Mouse (Mus musculus) midbrain, embryonic 10.5 days (tissue): Measurements from ENCODE around the gene Ckap5. TPM values are rescaled to one million over a fixed set of nuclear protein-coding genes. Genes with fewer than 3 reads are reported as not detected.

Source experiments
- DNase-seq: peaks from one replicate; pipeline ENCODE4 v3.0.0-alpha.2; 2017; ENCODE audit warnings: low spot score
- H3K27ac ChIP-seq: fragments of 300-500 bp; sonication (generic); replicated peaks from 2 replicates; pipeline ENCODE4 v1.5.1; 2016; ENCODE audit warnings: mild to moderate bottlenecking
- H3K27me3 ChIP-seq: fragments of 300-500 bp; sonication (generic); 2 replicates; pipeline ENCODE4 v1.6.1; 2016; ENCODE audit warnings: low read depth, mild to moderate bottlenecking; ENCODE audit not compliant: poor library complexity, severe bottlenecking
- H3K36me3 ChIP-seq: fragments of 300-500 bp; sonication (generic); 2 replicates; pipeline ENCODE4 v1.6.1; 2016; ENCODE audit warnings: mild to moderate bottlenecking, moderate library complexity
- H3K4me1 ChIP-seq: fragments of 300-500 bp; sonication (generic); 2 replicates; pipeline ENCODE4 v1.6.1; 2016
- H3K4me3 ChIP-seq: fragments of 300-500 bp; sonication (generic); 2 replicates; pipeline ENCODE4 v1.5.1; 2016; ENCODE audit warnings: mild to moderate bottlenecking, moderate library complexity
- H3K9me3 ChIP-seq: fragments of 300-500 bp; sonication (generic); replicated peaks from 2 replicates; pipeline ENCODE4 v1.6.1; 2016; ENCODE audit warnings: mild to moderate bottlenecking
- WGBS: fragments of 180-500 bp; shearing (Covaris S2); methylation state at CpG from one replicate; pipeline ENCODE4 v1.1.7; 2016; 5-methylcytosine and 5-hydroxymethylcytosine counted together
- polyA plus RNA-seq: library from polyadenylated mRNA; unstranded; fragments of >200 nt; fragmentation: Nextera tagmentation; extraction: Ambion mirVana; gene quantifications from 2 replicates; pipeline ENCODE4 v1.2.1, GENCODE M21; 2016

Gene Ckap5
- polyA plus RNA-seq, 1 experiment from 2014 or later: 148 TPM

DNA sequence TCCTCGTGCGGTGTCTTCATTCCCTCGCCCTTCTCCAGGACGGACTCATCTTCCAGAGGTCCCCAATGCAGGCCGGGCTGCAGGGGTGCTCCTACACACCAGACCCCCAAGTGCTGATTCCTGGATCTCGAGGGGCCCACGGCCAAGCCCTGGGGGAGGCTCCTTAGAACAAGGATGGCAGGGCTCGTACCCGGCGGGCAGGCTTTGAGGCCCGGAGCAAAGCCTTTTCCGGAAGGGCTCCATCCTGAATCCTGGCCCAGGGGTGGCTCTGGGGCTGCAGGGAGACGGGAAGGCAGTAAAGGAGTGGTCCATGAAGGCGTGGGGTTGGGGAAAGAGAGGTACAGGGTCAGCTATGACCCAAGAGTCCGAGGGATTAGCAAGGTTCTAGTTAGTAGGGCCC is 122.6 kb downstream of the Ckap5 start:
- Histone ChIP-seq H3K9me3 (no peaks in the 10 kb centered on the region), H3K27me3 (no peaks in the 10 kb centered on the region), H3K27ac (peak overlapping the region; percentile 95), H3K4me3 (peak overlapping the region; percentile 80), H3K36me3 (peaks cover 47% of the 10 kb centered on the region), H3K4me1 (peaks cover 41% of the 10 kb centered on the region)
- WGBS: 5% methylated on average over 15 of the region's 15 CpGs
- DNase-seq: peak; percentile 22

DNA sequence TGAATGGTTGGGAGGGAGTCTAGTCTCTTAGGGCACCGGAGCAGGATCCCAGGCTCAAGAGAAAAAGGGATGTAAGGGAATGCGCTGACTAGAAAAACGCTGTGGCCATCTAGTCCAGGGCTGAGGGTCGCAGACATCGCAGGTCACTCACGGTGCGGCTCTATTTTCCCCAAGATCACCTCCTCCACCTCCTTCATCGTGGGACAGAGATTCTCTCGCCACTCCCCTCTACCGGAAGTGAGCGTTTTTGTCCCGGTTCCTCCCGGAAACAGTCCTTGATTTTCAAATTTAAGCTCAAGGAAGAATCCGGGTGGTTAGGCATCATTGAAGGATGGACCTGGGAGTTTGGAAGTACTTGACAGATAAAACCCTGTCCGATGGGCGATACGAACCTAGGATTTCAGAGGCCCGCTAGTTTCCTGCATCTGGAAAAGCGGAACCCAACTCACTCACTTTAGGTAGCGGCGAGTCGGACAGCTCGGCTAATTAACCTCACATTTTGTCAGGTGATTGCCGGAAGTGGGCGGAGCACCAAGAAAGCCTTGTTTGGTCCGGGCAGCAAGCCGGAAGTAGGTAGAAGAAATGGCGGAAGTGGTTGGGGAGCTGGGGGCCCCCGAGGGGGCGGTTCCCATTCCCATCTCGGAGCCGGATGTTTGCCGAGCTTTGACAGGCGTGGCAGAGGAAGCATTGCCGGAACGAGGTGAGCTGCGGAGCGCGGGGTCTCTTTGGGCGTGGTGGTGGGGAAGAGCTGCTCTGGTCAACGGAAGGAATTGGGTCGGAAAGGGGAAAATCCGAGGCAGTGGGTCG is 123.2 kb downstream of the Ckap5 start, which contains the start of the genes Zfp408 and Arhgap1:
Zfp408 (minus strand) TSS at position 239 of the 807 bp plus-strand sequence.
Arhgap1 (plus strand) TSS at position 308 of the 807 bp plus-strand sequence.
- Histone ChIP-seq H3K4me3 (peak within 1 kb of the TSS; percentile 80), H3K36me3 (peaks cover 47% of the 10 kb centered on the region), H3K9me3 (no peaks in the 10 kb centered on the region), H3K27ac (peak within 1 kb of the TSS; percentile 95), H3K27me3 (no peaks in the 10 kb centered on the region), H3K4me1 (peaks cover 41% of the 10 kb centered on the region)
- under 1% methylated on average over 44 of the region's 44 CpGs for WGBS
- peak; percentile 99 for DNase-seq

DNA sequence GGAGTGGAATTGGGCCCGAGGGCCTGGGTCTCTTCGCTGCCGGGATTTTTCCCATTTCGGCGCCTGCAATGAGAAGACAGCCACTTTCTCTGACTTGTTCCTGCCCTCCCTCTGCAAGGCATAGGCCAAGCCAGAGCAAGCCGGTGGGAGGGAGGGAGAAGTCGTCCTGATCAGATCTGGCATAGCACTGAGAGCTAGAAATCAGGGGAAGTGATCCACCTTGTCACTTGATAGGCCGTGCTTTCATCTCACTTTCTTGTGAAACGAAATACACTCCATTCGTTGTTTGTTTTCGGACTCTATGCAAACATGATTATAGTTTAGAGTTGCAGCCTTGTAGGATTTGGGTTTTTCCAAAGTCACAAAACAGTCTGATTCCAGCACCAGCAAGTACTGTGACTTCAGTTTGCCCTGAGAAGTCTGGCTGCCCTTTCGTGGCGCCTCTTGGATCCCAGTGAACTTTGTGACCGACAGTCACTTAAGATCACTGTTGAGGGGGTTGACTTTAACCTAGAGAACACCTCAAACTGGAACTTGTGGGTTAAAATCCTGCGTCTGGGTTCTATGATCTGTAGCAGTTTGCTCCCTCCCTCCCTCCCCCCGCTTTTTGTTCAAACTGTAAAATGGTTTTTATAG is 123.9 kb downstream of the Ckap5 start:
- Histone ChIP-seq H3K27me3 (no peaks in the 10 kb centered on the region), H3K4me3 (peak overlapping the region; percentile 80), H3K4me1 (peaks cover 41% of the 10 kb centered on the region), H3K27ac (peak overlapping the region; percentile 95), H3K36me3 (peaks cover 47% of the 10 kb centered on the region), H3K9me3 (no peaks in the 10 kb centered on the region)
- no peak for DNase-seq
- 19% methylated on average over 16 of the region's 16 CpGs for WGBS

- no peaks in the 10 kb centered on the region for H3K9me3 ChIP-seq
- DNase-seq: no peak
- peaks cover 41% of the 10 kb centered on the region for H3K4me1 ChIP-seq
- H3K27ac ChIP-seq: no peak overlapping the region
- peaks cover 47% of the 10 kb centered on the region for H3K36me3 ChIP-seq
- 91% methylated on average over 14 of the region's 14 CpGs for WGBS
- H3K4me3 ChIP-seq: peak overlapping the region; percentile 4; the same call in 1 of the 2 replicates
- H3K27me3 ChIP-seq: no peaks in the 10 kb centered on the region
Measured at GRCm38 (mm10) chr2:91651458-91652258, 125.1 kb downstream of the Ckap5 start.

GRCm38 (mm10) chr2:91652863-91653262 is 126.3 kb downstream of the Ckap5 start:
- H3K27ac ChIP-seq: no peak overlapping the region
- no peaks in the 10 kb centered on the region for H3K27me3 ChIP-seq
- no peaks in the 10 kb centered on the region for H3K9me3 ChIP-seq
- DNase-seq: no peak
- H3K4me1 ChIP-seq: peaks cover 41% of the 10 kb centered on the region
- 52% methylated on average over 6 of the region's 6 CpGs for WGBS
- H3K36me3 ChIP-seq: peaks cover 47% of the 10 kb centered on the region
- H3K4me3 ChIP-seq: no peak overlapping the region

GRCm38 (mm10) chr2:91655388-91655787 is 128.8 kb downstream of the Ckap5 start:
- WGBS: 94% methylated on average over 5 of the region's 5 CpGs
- DNase-seq: no peak
- Histone ChIP-seq H3K27me3 (no peaks in the 10 kb centered on the region), H3K9me3 (no peaks in the 10 kb centered on the region), H3K36me3 (peaks cover 68% of the 10 kb centered on the region), H3K4me1 (peaks cover 30% of the 10 kb centered on the region), H3K27ac (no peak overlapping the region), H3K4me3 (no peak overlapping the region)

DNA sequence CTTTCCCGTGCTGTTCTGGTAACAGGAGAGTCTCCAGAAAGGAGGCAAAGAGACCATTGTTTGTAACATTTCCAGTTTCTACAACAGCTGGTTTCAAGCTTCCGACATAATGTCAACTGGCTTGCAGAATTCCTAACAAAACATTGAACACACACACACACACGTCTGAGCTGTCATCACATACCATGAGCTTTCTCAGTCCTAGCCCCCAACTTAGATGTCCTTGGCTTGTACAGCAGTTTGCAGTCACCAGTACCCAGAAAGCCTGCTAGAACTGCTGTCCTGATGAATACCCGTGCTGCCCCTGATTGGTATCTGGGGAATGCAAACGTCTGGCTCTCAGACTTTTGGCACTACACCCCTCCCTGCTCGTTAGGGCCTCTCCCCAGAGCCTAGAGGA is 129.3 kb downstream of the Ckap5 start:
- WGBS: 86% methylated on average over 6 of the region's 6 CpGs
- no peaks in the 10 kb centered on the region for H3K27me3 ChIP-seq
- no peak overlapping the region for H3K4me3 ChIP-seq
- no peaks in the 10 kb centered on the region for H3K9me3 ChIP-seq
- no peak for DNase-seq
- H3K4me1 ChIP-seq: peaks cover 25% of the 10 kb centered on the region
- no peak overlapping the region for H3K27ac ChIP-seq
- peaks cover 68% of the 10 kb centered on the region for H3K36me3 ChIP-seq

GRCm38 (mm10) chr2:91656774-91657173 is 130.2 kb downstream of the Ckap5 start:
- no peak for DNase-seq
- H3K27me3 ChIP-seq: no peaks in the 10 kb centered on the region
- peaks cover 16% of the 10 kb centered on the region for H3K4me1 ChIP-seq
- H3K36me3 ChIP-seq: peaks cover 75% of the 10 kb centered on the region
- no peaks in the 10 kb centered on the region for H3K9me3 ChIP-seq
- WGBS: 77% methylated on average over 8 of the region's 8 CpGs
- no peak overlapping the region for H3K4me3 ChIP-seq
- no peak overlapping the region for H3K27ac ChIP-seq

DNA sequence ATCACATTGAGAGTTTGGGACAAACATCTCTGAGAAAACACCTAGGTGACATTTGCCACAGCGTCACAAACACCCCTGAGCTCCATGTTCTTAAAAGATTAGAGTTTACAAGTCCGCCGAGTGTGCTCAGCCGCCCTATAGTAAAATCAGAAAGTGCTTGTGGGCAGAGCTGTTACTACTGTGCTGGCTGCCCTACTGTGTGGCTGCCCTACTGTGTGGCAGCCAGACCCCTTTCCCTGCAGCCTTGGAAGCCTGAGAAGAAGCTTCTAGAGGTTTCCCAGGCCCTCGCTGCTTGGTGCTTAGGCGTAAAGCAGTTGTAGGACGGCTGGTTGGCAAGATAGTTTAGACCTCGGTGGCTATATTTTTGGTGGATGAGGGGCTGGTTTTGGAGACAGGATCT is 133.1 kb downstream of the Ckap5 start:
- Histone ChIP-seq H3K9me3 (no peaks in the 10 kb centered on the region), H3K4me1 (no peaks in the 10 kb centered on the region), H3K27ac (no peak overlapping the region), H3K4me3 (no peak overlapping the region), H3K36me3 (peaks cover 91% of the 10 kb centered on the region), H3K27me3 (no peaks in the 10 kb centered on the region)
- 94% methylated on average over 8 of the region's 8 CpGs for WGBS
- DNase-seq: no peak

DNA sequence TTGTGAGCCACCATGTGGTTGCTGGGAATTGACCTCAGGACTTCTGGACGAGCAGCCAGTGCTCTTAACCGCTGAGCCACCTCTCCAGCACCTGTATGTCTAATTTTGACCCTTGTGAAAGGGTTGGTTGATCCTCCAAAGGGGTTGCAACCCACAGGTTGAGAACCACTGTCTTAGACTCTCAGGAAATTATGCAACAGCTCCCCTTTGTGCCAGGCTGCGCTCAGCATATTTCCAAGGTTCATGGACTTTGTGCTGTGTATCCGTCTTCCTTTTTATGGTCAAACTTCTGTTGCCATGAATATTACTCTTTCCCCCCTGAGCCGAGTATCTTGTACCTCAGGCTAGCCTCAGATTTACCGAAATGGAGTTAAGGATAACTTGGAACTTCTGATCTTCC is 134.4 kb downstream of the Ckap5 start:
- peaks cover 88% of the 10 kb centered on the region for H3K36me3 ChIP-seq
- 87% methylated on average over 6 of the region's 6 CpGs for WGBS
- H3K4me1 ChIP-seq: no peaks in the 10 kb centered on the region
- no peaks in the 10 kb centered on the region for H3K27me3 ChIP-seq
- H3K27ac ChIP-seq: no peak overlapping the region
- no peaks in the 10 kb centered on the region for H3K9me3 ChIP-seq
- no peak for DNase-seq
- H3K4me3 ChIP-seq: no peak overlapping the region

GRCm38 (mm10) chr2:91664780-91665179 is 138.2 kb downstream of the Ckap5 start:
- peaks cover 88% of the 10 kb centered on the region for H3K36me3 ChIP-seq
- H3K27ac ChIP-seq: no peak overlapping the region

DNA sequence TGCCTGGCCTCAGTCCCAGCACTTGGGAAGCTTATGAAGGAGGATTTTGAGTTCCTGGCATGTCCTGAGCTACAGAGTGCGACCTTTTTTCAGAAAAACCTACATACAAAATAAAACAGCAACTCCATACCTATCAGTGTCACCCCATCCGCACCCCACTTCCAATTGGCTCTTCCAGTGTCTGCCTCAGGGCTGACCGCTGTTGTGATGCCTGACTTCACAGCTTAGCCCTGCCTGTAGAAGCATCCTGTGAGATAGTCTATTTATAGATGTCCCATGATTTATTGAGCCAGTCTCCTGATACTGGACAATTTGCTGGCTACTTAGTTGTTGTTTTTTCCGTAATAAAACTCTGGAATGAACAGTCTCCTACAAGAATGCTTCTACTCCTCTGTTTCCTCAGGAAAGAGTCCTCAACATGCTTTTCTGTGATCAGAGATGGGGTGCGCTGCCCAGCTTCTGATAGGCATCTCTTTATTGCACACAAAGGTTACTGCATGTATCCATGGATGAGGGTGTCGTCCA is 139.9 kb downstream of the Ckap5 start:
- Histone ChIP-seq H3K27me3 (no peaks in the 10 kb centered on the region), H3K4me3 (no peak overlapping the region), H3K27ac (no peak overlapping the region), H3K4me1 (no peaks in the 10 kb centered on the region), H3K36me3 (peaks cover 92% of the 10 kb centered on the region), H3K9me3 (no peaks in the 10 kb centered on the region)
- WGBS: 92% methylated on average over 6 of the region's 6 CpGs
- DNase-seq: no peak

More at GRCm38 (mm10) chr2:91664780-91665179, 138.2 kb downstream of the Ckap5 start:
- Histone ChIP-seq H3K4me3 (no peak overlapping the region), H3K4me1 (no peaks in the 10 kb centered on the region), H3K9me3 (no peaks in the 10 kb centered on the region), H3K27me3 (no peaks in the 10 kb centered on the region)
- no peak for DNase-seq
